7 mouse cellular contexts compared by ENCODE assay signal in genomic region chr11:113778733-113779679, GRCm38 (mm10). TPM values are rescaled to one million over a fixed set of nuclear protein-coding genes. Genes with fewer than 3 reads are reported as not detected.
A peak's percentile ranks its signal among the peaks of the same experiment; 100 is the strongest.
DNase-seq lines count a peak whose midpoint lies in the region; ATAC-seq lines count a peak whose summit lies in the region.

No protein-coding gene starts in this region.

- H3K4me3 ChIP-seq in intestine, embryonic 16.5 days (ENCODE audit: low read length) = no peak overlapping the region

- no peaks in the 10 kb centered on the region for H3K36me3 ChIP-seq in intestine, embryonic 16.5 days (ENCODE audit: control insufficient read depth, insufficient read depth, low read length)

- peaks cover 28% of the 10 kb centered on the region for H3K4me1 ChIP-seq in intestine, embryonic 16.5 days (ENCODE audit: control insufficient read depth, insufficient read depth, low read length)

- H3K27ac ChIP-seq in intestine, embryonic 16.5 days (ENCODE audit: low read length) = peak overlapping the region; percentile 48; the same call in 1 of the 2 replicates

- 44% methylated on average over 20 of the region's 20 CpGs for WGBS in intestine, embryonic 16.5 days

- no peaks in the 10 kb centered on the region for H3K27me3 ChIP-seq in intestine, embryonic 16.5 days (replicated peaks; ENCODE audit: control insufficient read depth, insufficient read depth, low read length)

- no peaks in the 10 kb centered on the region for H3K9me3 ChIP-seq in intestine, embryonic 16.5 days (ENCODE audit: control insufficient read depth, low read length)

- no peak overlapping the region; the same call in 1 of the 2 replicates for H3K9ac ChIP-seq in intestine, embryonic 16.5 days (ENCODE audit: low read depth, low read length)

- H3K4me2 ChIP-seq in intestine, embryonic 16.5 days (ENCODE audit: low read depth, low read length) = no peak overlapping the region

- peak; percentile 51 for ATAC-seq in intestine, embryonic 16.5 days

- DNase-seq in urinary bladder, postnatal 14 days (ENCODE audit: low spot score) = peak; percentile 39
- no peak for DNase-seq in urinary bladder, adult 18-20 months (ENCODE audit: low spot score in 2 of 2)
- peak; percentile 76 for DNase-seq in gastrocnemius, postnatal 25 days
- peak; percentile 56 for DNase-seq in lung, postnatal 36 days
- DNase-seq in left cerebral cortex, adult 9 months (ENCODE audit: low spot score in 2 of 2) = no peak
- DNase-seq in right cerebral cortex, adult 2 months (ENCODE audit: low spot score in 2 of 2) = no peak

RNA-seq across cellular contexts. Expression of gene Cdc42ep4, which starts 27.3 kb away (rescaled TPM):
- total RNA-seq in gastrocnemius, postnatal 25 days (2021) = 1 to 10 TPM; 5.2 to 7.3 TPM
- polyA plus RNA-seq in intestine, embryonic 16.5 days (2015; fragmentation: Nextera tagmentation; extraction: Ambion mirVana) = 59.0 and 60.3 TPM in 2 replicates

Comparison
In these comparisons a context has a peak if more than half of its experiments do, and no peak if none do; other contexts are left out.
1. DNase-seq: peak in urinary bladder, postnatal 14 days (single experiment), gastrocnemius, postnatal 25 days (single experiment) and lung, postnatal 36 days (single experiment); none in urinary bladder, adult 18-20 months (0 of 2), left cerebral cortex, adult 9 months (0 of 2) and right cerebral cortex, adult 2 months (0 of 2).